Mouse (Mus musculus) monocyte, adult 2 months (primary cell): ENCODE measurements around the gene Tstd1.

Experiments used
- DNase-seq, 2 experiments: peaks; one replicate each; pipeline ENCODE4 v3.0.0; 2022; ENCODE audit warnings: low spot score in 2 of 2, low read depth in 1 of 2

Gene Tstd1

GRCm38 (mm10) chr1:171418660-171419059 lies at the start of gene Tstd1:
Tstd1 (plus strand) TSS chr1:171418872.
- DNase-seq, result no peak

GRCm38 (mm10) chr1:171369845-171370556 lies 48.7 kb upstream of the Tstd1 start, which contains the start of gene Nectin4:
Nectin4 (plus strand) TSS chr1:171370099.
- DNase-seq, result no peak

- no peak for DNase-seq
These were observed 45.8 kb upstream of the Tstd1 start for GRCm38 (mm10) chr1:171372880-171373279.

- DNase-seq, result no peak
These were observed 44.7 kb upstream of the Tstd1 start for GRCm38 (mm10) chr1:171373946-171374345.

GRCm38 (mm10) chr1:171375646-171376097 lies 43.0 kb upstream of the Tstd1 start:
- DNase-seq, result no peak

- DNase-seq, result no peak
These were observed 40.4 kb upstream of the Tstd1 start for GRCm38 (mm10) chr1:171378298-171378697.

- peak in 1 of 2 experiments; percentile 70 for DNase-seq
These were observed 38.6 kb upstream of the Tstd1 start for GRCm38 (mm10) chr1:171379935-171380599.

- DNase-seq, result no peak
These were observed 36.5 kb upstream of the Tstd1 start for GRCm38 (mm10) chr1:171382096-171382620.

GRCm38 (mm10) chr1:171384361-171384760 lies 34.3 kb upstream of the Tstd1 start:
- no peak for DNase-seq

- no peak for DNase-seq
These were observed 33.5 kb upstream of the Tstd1 start for GRCm38 (mm10) chr1:171385171-171385570.

GRCm38 (mm10) chr1:171387099-171387498 lies 31.6 kb upstream of the Tstd1 start:
- no peak for DNase-seq

- peak; percentile 88 to 91 for DNase-seq
These were observed 30.1 kb upstream of the Tstd1 start, which contains the start of gene Arhgap30 for GRCm38 (mm10) chr1:171388376-171389102. Arhgap30 (plus strand) TSS chr1:171388954.

GRCm38 (mm10) chr1:171390101-171390500 lies 28.6 kb upstream of the Tstd1 start:
- DNase-seq, result peak in 1 of 2 experiments; percentile 76

- DNase-seq, result no peak
These were observed 16.9 kb upstream of the Tstd1 start for GRCm38 (mm10) chr1:171401821-171402220.

- DNase-seq, result no peak
These were observed 15.7 kb upstream of the Tstd1 start for GRCm38 (mm10) chr1:171402991-171403390.

GRCm38 (mm10) chr1:171407263-171407662 lies 11.4 kb upstream of the Tstd1 start:
- DNase-seq, result no peak

- no peak for DNase-seq
These were observed 8.4 kb upstream of the Tstd1 start for GRCm38 (mm10) chr1:171410231-171410630.

GRCm38 (mm10) chr1:171410947-171411484 lies 7.7 kb upstream of the Tstd1 start, which contains the start of gene Usf1:
Usf1 (plus strand) TSS chr1:171411313.
- DNase-seq, result peak; percentile 78 to 92

- no peak for DNase-seq
These were observed 7.2 kb upstream of the Tstd1 start for GRCm38 (mm10) chr1:171411492-171411941.

- peak in 1 of 2 experiments; percentile 41 for DNase-seq
These were observed 6.7 kb upstream of the Tstd1 start for GRCm38 (mm10) chr1:171412001-171412441.

- no peak for DNase-seq
These were observed 6.2 kb upstream of the Tstd1 start for GRCm38 (mm10) chr1:171412446-171412845.
